Mouse (Mus musculus): ENCODE data around the gene Pak3.

DNA sequence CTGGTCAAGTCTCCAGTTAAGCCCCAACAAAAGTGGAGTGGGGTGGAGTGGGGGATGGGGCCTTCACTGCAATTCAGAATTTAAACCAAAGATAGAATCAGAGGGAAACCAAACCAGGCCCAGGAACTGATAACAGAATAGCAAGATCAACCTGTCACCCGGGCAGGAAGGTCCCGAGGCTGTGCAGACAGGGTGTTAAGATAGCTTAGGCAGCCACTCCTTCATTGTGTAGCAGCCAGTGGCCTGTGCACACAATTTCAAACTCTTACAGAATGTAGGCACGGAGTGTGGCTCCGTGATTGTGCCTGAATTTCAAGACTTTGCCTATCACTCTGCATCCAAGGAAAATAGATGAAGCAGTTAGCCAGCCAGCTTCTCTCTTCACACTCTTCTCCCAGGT is 308.1 kb downstream of the Pak3 start:
- no peak for TF ChIP-seq GATA1 (IDR thresholded peaks at IDR 0.05; ENCODE audit: low read length)
- no peak for TF ChIP-seq TAL1 (IDR thresholded peaks at IDR 0.05; ENCODE audit: low read length)

All from erythroblast, embryonic 14.5 days (primary cell).